Mouse (Mus musculus) embryonic facial prominence, embryonic 12.5 days (tissue): ENCODE results near the gene Fig4. TPM values are rescaled to one million over a fixed set of nuclear protein-coding genes. Genes with fewer than 3 reads are reported as not detected.

Experiments used
- ATAC-seq: fragments of 200-750 bp; cut with Nextera tagmentation; 2 replicates; pipeline ENCODE4 v1.8.0; 2017; ENCODE audit not compliant: insufficient number of reproducible peaks, insufficient read depth, low FRiP score, low TSS enrichment
- H3K27ac ChIP-seq: fragments of 300-500 bp; sonication (generic); 2 replicates; pipeline ENCODE4 v1.5.1; 2016; ENCODE audit warnings: mild to moderate bottlenecking
- H3K27me3 ChIP-seq: fragments of 300-500 bp; sonication (generic); 2 replicates; pipeline ENCODE4 v1.6.1; 2016; ENCODE audit warnings: mild to moderate bottlenecking, moderate library complexity
- H3K36me3 ChIP-seq: fragments of 300-500 bp; sonication (generic); 2 replicates; pipeline ENCODE4 v1.6.1; 2016; ENCODE audit warnings: mild to moderate bottlenecking
- H3K4me1 ChIP-seq: fragments of 300-500 bp; sonication (generic); 2 replicates; pipeline ENCODE4 v1.6.1; 2016
- H3K4me2 ChIP-seq: fragments of 300-500 bp; sonication (generic); replicated peaks from 2 replicates; pipeline ENCODE4 v1.6.1; 2016; ENCODE audit warnings: mild to moderate bottlenecking, moderate library complexity
- H3K4me3 ChIP-seq: fragments of 300-500 bp; sonication (generic); 2 replicates; pipeline ENCODE4 v1.5.1; 2016; ENCODE audit warnings: mild to moderate bottlenecking
- H3K9ac ChIP-seq: fragments of 300-500 bp; sonication (generic); 2 replicates; pipeline ENCODE4 v1.6.1; 2016; ENCODE audit warnings: mild to moderate bottlenecking, moderate library complexity
- H3K9me3 ChIP-seq: fragments of 300-500 bp; sonication (generic); 2 replicates; pipeline ENCODE4 v1.6.1; 2016; ENCODE audit warnings: mild to moderate bottlenecking, moderate library complexity
- WGBS: fragments of 180-500 bp; shearing (Covaris S2); methylation state at CpG from one replicate; pipeline ENCODE4 v1.1.7; 2016; 5-methylcytosine and 5-hydroxymethylcytosine counted together
- polyA plus RNA-seq: library from polyadenylated mRNA; unstranded; fragments of >200 nt; fragmentation: Nextera tagmentation; extraction: Ambion mirVana; gene quantifications from 2 replicates; pipeline ENCODE4 v1.2.1, GENCODE M21; 2016

The Fig4 gene
- polyA plus RNA-seq, 1 experiment from 2014 or later = 13.3 TPM

DNA sequence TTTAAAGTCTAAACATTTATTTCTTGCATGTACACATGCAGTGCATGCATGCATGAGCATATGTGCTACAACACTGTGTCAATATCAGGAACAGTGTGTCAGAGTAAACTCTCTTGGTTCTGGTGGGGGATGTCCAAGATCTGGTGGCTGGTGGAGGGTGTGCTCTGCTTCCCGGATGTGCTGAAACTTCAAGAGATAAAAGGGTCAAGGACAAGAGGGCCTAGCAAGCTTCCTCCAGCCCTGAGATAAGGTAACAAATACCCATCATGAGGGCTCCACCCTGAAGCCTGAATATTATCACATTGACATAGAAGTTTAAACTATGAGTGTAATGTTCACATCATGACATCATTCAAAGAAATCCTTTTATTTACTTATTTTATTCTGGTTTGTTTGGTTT is 146.4 kb downstream of the Fig4 start:
- Histone ChIP-seq H3K9me3 (no peaks in the 10 kb centered on the region), H3K4me3 (no peak overlapping the region), H3K9ac (no peak overlapping the region), H3K4me1 (no peaks in the 10 kb centered on the region), H3K4me2 (no peak overlapping the region), H3K36me3 (no peaks in the 10 kb centered on the region), H3K27me3 (no peaks in the 10 kb centered on the region), H3K27ac (no peak overlapping the region)
- no peak for ATAC-seq
- 92% methylated on average over 1 of the region's 1 CpGs for WGBS

DNA sequence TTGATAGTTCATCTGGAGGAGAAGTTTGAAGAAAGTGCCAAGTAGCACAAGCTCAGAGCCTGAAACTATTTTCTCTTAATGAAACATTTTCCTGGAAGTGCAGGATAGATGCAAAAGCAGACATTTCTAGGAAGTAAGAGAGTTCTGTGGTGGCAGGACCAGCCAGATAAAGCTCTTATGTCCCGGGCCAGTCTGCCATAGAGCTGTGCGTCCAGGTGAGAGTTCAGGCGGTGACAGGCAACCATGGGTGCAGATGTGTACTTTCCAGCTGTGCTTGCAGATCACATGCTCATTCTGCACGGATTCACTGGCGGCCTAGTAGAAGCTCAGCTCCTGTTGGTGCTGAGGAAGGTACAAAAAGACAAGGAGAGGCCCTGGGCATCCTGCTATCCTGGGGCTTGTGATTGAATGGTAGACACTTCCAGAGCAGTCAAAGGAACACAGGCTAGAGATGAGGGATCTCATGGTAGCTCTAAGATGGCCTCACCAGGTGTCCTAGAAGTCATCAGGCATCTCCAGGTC is 149.8 kb downstream of the Fig4 start:
- Histone ChIP-seq H3K4me1 (no peaks in the 10 kb centered on the region; the same call in 1 of the 2 replicates), H3K9ac (no peak overlapping the region), H3K27me3 (no peaks in the 10 kb centered on the region), H3K9me3 (no peaks in the 10 kb centered on the region), H3K36me3 (no peaks in the 10 kb centered on the region), H3K27ac (no peak overlapping the region), H3K4me3 (no peak overlapping the region), H3K4me2 (no peak overlapping the region)
- WGBS = 93% methylated on average over 5 of the region's 5 CpGs
- ATAC-seq = no peak

DNA sequence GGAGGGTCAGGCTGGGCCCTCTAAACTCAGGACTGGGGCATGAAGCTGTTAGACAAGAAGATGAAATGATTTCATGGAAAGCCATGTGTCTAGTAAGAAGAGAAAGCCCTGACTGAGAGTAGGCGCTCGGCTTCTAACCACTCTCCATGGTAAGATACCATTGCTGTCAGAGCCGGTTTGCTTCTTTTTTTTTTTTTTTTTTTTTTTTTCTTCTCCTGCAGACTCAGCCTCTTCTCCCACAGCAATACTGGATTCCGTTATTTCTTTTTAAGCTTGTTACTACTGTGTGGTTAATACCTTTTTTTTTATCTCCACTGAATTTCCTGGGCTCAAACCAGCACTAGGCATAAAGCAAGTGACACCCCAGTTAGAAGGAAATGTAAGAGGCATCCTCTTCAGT is 151.2 kb downstream of the Fig4 start:
- no peak overlapping the region for H3K4me3 ChIP-seq
- ATAC-seq = no peak
- no peaks in the 10 kb centered on the region; the same call in 1 of the 2 replicates for H3K4me1 ChIP-seq
- WGBS = 82% methylated on average over 4 of the region's 4 CpGs
- no peak overlapping the region for H3K9ac ChIP-seq
- H3K36me3 ChIP-seq = no peaks in the 10 kb centered on the region
- no peaks in the 10 kb centered on the region for H3K9me3 ChIP-seq
- no peak overlapping the region for H3K27ac ChIP-seq
- H3K4me2 ChIP-seq = no peak overlapping the region
- no peaks in the 10 kb centered on the region for H3K27me3 ChIP-seq

DNA sequence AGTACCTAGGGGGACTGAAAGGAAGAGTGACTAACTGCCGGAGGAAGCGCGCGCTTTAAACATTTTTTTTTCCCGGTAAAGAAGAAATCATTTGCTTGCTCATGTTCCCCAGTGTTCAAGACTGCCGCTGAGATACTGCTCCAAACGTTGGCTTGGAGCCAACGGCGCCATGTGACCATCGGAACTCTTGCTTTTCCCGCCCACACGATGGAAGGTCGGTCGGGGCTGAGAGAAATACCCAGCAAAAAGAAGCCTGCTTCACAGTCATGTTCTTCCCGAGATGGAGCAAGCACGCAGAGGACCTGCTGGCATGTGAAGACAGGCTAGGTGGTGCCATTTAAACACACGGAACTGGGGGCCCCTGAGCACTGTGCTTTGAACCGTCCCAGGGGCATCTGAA is 151.6 kb downstream of the Fig4 start:
- H3K4me1 ChIP-seq = no peaks in the 10 kb centered on the region; the same call in 1 of the 2 replicates
- no peak overlapping the region for H3K4me2 ChIP-seq
- no peak overlapping the region for H3K4me3 ChIP-seq
- no peak overlapping the region for H3K9ac ChIP-seq
- H3K9me3 ChIP-seq = no peaks in the 10 kb centered on the region
- H3K36me3 ChIP-seq = no peaks in the 10 kb centered on the region
- ATAC-seq = no peak
- 77% methylated on average over 18 of the region's 18 CpGs for WGBS
- H3K27me3 ChIP-seq = no peaks in the 10 kb centered on the region
- H3K27ac ChIP-seq = no peak overlapping the region

DNA sequence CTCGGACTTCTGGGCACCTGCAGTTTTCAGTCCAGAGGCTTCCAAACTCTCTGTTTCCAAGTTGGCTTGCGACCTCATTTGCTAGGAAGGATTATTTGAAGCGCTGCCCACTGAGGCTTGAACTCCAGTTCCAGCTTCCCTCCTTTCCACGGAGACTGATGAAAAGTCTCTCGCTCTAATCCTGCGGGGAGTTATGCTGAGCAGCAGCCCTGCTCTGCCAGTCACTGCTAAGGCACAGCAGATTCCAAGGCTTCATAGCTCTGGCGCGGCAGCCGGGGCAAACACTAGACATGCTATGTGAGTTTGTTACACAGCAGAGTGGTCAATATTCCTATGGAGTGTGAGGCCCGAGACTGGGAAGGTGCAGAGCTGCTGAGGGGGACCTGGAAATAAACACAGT is 152.0 kb downstream of the Fig4 start:
- no peak for ATAC-seq
- Histone ChIP-seq H3K4me1 (no peaks in the 10 kb centered on the region; the same call in 1 of the 2 replicates), H3K27ac (no peak overlapping the region), H3K9me3 (no peaks in the 10 kb centered on the region), H3K36me3 (no peaks in the 10 kb centered on the region), H3K9ac (no peak overlapping the region), H3K27me3 (no peaks in the 10 kb centered on the region), H3K4me3 (no peak overlapping the region), H3K4me2 (no peak overlapping the region)
- 66% methylated on average over 10 of the region's 10 CpGs for WGBS

DNA sequence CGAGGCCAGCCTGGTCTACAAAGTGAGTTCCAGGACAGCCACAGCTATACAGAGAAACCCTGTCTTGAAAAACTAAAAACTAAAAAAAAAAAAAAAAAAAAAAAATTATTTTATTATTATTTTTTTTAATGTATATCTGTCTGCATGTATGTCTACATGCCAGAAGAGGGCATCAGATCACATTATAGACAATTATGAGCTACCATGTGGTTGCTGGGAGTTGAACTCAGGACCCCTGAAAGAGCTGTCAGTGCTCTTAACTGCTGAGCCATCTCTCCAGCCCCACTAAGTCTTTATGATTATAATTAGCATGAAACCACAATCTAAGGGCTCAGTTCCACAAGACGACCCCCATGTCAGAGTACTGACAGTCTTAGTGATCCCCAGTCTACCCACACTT is 152.6 kb downstream of the Fig4 start:
- H3K4me2 ChIP-seq = no peak overlapping the region
- H3K4me1 ChIP-seq = no peaks in the 10 kb centered on the region; the same call in 1 of the 2 replicates
- H3K27me3 ChIP-seq = no peaks in the 10 kb centered on the region
- H3K27ac ChIP-seq = no peak overlapping the region
- no peak for ATAC-seq
- H3K36me3 ChIP-seq = no peaks in the 10 kb centered on the region
- no peak overlapping the region for H3K4me3 ChIP-seq
- H3K9ac ChIP-seq = no peak overlapping the region
- 70% methylated on average over 2 of the region's 2 CpGs for WGBS
- no peaks in the 10 kb centered on the region for H3K9me3 ChIP-seq

DNA sequence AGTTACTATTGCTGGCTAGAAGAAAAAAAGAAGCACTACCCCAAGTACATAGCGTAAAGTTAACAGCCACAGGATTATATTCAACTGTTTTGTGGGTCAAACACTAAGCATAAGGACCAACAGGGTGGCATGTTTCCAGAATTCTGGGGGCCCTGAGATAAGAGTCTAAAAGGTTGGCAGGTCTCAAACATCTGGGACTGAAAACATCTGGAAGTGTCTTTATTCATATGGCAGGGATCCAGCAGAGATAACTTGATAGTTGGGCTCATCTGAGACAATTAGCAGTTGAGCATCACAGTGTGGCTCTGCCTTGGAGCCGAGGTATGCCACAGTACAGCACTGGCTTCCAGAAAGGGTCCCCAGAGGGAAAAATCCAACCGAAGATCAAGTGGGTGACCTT is 153.8 kb downstream of the Fig4 start:
- Histone ChIP-seq H3K4me3 (no peak overlapping the region), H3K27me3 (no peaks in the 10 kb centered on the region), H3K4me2 (no peak overlapping the region), H3K9me3 (no peaks in the 10 kb centered on the region), H3K4me1 (no peaks in the 10 kb centered on the region; the same call in 1 of the 2 replicates), H3K36me3 (no peaks in the 10 kb centered on the region), H3K9ac (no peak overlapping the region), H3K27ac (no peak overlapping the region)
- ATAC-seq = no peak
- 72% methylated on average over 3 of the region's 3 CpGs for WGBS

DNA sequence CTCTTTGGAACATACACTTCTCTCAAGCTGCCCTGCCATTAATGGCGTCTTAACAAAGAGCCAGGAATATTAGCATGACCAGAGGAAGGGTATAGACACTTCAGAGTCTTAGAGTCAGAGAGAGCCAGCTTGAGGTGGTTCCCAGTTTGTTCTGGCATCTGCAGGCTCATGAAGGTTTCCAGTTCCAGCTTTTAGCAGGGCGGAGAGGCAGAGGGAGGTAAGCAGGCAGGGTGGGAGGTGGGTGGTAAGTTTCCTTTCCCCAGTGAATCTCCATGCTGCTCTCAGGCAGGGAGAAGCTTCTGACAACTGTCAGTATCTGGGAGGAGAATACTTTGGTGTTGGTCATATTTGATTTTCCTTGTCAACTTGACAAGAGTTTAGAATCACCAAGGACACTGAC is 156.9 kb downstream of the Fig4 start:
- Histone ChIP-seq H3K4me1 (no peaks in the 10 kb centered on the region; the same call in 1 of the 2 replicates), H3K9ac (no peak overlapping the region), H3K4me3 (no peak overlapping the region), H3K4me2 (no peak overlapping the region), H3K27me3 (no peaks in the 10 kb centered on the region), H3K9me3 (no peaks in the 10 kb centered on the region), H3K27ac (no peak overlapping the region), H3K36me3 (no peaks in the 10 kb centered on the region)
- ATAC-seq = no peak
- 69% methylated on average over 2 of the region's 2 CpGs for WGBS

Other genes with a start within 250 kb of the Fig4 start
- not detected in 2 replicates for gene Gpr6, start 231.0 kb downstream of the Fig4 start, polyA plus RNA-seq
- gene Ak9, start 720 bp upstream of the Fig4 start, polyA plus RNA-seq = 0.04 TPM in 1 of 2 replicates, not detected in the other
- 21.6 and 23.9 TPM in 2 replicates for gene Zbtb24, start 147.1 kb upstream of the Fig4 start, polyA plus RNA-seq
- 50.8 and 55.6 TPM in 2 replicates for gene Mical1, start 173.1 kb upstream of the Fig4 start, polyA plus RNA-seq
- 57.9 and 59.8 TPM in 2 replicates for gene Smpd2, start 187.1 kb upstream of the Fig4 start, polyA plus RNA-seq
- gene Ppil6, start 187.2 kb upstream of the Fig4 start, polyA plus RNA-seq = 0.55 and 1.2 TPM in 2 replicates
- 164 and 178 TPM in 2 replicates for gene Cd164, start 216.2 kb upstream of the Fig4 start, polyA plus RNA-seq